Mouse (Mus musculus) left cerebral cortex, adult 18-20 months (tissue): ENCODE results near the gene Arhgap40. TPM values are rescaled to one million over a fixed set of nuclear protein-coding genes. Genes with fewer than 3 reads are reported as not detected.

ENCODE experiments used
- total RNA-seq, 2 experiments: library from RNA; stranded (reverse); gene quantifications; 2 replicates each; pipeline ENCODE4 v1.2.3; 2021

Arhgap40 gene
- total RNA-seq, 2 experiments from 2014 or later: not detected

Other genes starting within 250 kb of the Arhgap40 start
- gene Lbp, start 206.3 kb upstream of the Arhgap40 start, total RNA-seq: 1 to 10 TPM; 1.3 to 1.5 TPM
- 100 to 1,000 TPM; 627 to 661 TPM for gene Snhg11, start 137.2 kb upstream of the Arhgap40 start, total RNA-seq
- gene Ralgapb, start 102.9 kb upstream of the Arhgap40 start, total RNA-seq: 100 to 1,000 TPM; 110 to 112 TPM
- gene Adig, start 10.2 kb upstream of the Arhgap40 start, total RNA-seq: not detected
- gene Slc32a1, start 98.0 kb downstream of the Arhgap40 start, total RNA-seq: 100 to 1,000 TPM in 1 of 2 experiments, 10 to 100 TPM in 1; 99.3 to 102 TPM
- 10 to 100 TPM; 11.3 to 12.1 TPM for gene Actr5, start 112.1 kb downstream of the Arhgap40 start, total RNA-seq
- 100 to 1,000 TPM; 124 to 132 TPM for gene Ppp1r16b, start 152.6 kb downstream of the Arhgap40 start, total RNA-seq